Mouse (Mus musculus) common myeloid progenitor, adult 5-6 weeks (primary cell): ENCODE data around the gene Retnlg. TPM values are rescaled to one million over a fixed set of nuclear protein-coding genes. Genes with fewer than 3 reads are reported as not detected.

ENCODE experiments used
- ATAC-seq: replicated peaks from 2 replicates; pipeline ENCODE4 v1.8.0; 2016; ENCODE audit warnings: low read depth, mild to moderate bottlenecking, moderate TSS enrichment, inconsistent platforms; ENCODE audit not compliant: poor library complexity, severe bottlenecking
- total RNA-seq: library from RNA; stranded (forward); fragments of 200-1000, 187-1606 nt; gene quantifications from 2 replicates; pipeline ENCODE4 v1.2.3, GENCODE M21; 2017

Gene Retnlg
- total RNA-seq, result 5.0 and 8.2 TPM in 2 replicates

GRCm38 (mm10) chr16:48872321-48872720, at the start of gene Retnlg:
TSS of gene Retnlg (plus strand) at chr16:48872621.
- no peak for ATAC-seq

- no peak for ATAC-seq
Observed at GRCm38 (mm10) chr16:48826474-48826873, 45.9 kb upstream of the Retnlg start.

DNA sequence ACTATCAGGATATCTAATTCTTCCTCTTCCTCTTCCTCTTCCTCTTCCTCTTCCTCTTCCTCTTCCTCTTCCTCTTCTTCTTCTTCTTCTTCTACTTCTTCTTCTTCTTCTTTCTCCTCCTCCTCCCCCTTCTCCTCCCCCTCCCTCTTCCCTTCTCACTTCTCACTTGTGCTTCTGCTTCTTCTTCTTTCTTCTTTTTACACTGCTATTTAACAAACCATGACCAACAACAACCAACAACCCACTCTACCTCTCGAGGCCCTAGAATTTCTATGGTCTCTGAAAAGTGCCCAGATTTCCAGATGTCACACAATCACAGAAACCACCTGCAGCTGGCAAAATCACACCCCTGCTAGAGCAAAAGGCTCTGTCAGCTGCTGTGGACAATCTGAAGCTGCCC, 44.8 kb upstream of the Retnlg start:
- no peak for ATAC-seq

GRCm38 (mm10) chr16:48829060-48829459, 43.4 kb upstream of the Retnlg start:
- ATAC-seq, result peak; percentile 46; the same call in 1 of the 2 replicates

- no peak for ATAC-seq
Observed at GRCm38 (mm10) chr16:48832055-48832454, 40.4 kb upstream of the Retnlg start.

DNA sequence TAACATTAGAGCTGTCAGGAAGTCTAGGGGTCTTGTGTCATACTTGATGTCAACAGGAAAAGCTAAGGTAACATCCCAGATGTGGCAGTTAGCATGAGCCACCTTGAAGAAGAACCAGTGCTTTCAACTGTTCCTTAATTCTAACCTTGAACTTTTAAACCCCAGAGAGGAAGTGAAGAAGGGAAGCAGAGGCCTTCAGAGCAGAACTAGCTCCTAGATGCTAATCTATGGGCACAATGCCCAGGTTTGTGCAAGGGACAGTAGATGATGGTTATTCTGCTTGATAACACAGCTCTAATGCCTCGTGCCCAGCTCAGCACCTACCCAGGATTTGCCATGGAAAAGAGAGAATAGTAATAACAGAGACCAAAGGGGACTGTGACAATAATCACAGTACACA, 38.8 kb upstream of the Retnlg start:
- peak; percentile 97 for ATAC-seq

- ATAC-seq, result no peak
Observed at GRCm38 (mm10) chr16:48842266-48842665, 30.2 kb upstream of the Retnlg start, which contains the start of gene Retnla. TSS of gene Retnla (plus strand) at chr16:48842551.

DNA sequence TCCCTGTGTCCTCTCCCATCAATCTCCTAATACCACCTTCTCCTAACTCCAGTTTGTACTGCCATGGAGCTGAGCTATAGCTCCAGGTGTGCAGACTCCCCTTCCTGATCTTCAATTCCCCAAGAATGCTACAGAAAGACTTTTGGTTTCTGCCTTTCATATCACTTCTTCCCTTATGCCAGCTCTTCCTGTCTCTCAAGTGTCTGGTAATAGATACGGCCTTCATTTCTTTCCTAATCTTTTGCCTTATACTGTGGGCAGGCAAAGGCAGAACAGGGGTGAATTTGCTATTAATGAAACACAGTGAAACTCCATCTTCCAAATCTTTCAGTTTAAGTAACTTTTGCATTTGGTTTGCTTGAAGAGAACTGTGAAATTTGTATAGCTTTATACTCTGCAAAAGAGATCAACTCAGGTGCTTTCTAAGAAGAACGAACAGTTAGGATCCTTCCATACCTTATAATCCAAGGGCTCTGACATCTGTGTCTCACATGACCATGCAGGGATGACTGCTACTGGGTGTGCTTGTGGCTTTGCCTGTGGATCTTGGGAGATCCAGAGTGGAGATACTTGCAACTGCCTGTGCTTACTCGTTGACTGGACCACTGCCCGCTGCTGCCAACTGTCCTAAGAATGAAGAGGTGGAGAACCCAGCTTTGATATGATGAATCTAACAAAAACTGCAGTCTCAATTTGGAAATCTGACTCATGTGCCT, 28.6 kb upstream of the Retnlg start:
- ATAC-seq, result peak; percentile 92

DNA sequence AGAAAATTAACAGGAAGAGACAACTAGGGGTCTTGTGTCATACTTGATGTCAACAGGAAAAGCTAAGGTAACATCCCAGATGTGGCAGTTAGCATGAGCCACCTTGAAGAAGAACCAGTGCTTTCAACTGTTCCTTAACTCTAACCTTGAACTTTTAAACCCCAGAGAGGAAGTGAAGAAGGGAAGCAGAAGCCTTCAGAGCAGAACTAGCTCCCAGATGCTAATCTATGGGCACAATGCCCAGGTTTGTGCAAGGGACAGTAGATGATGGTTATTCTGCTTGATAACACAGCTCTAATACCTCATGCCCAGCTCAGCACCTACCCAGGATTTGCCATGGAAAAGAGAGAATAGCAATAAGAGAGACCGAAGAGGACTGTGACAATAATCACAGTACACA, 7.4 kb upstream of the Retnlg start:
- peak; percentile 82 for ATAC-seq

- no peak for ATAC-seq
Observed at GRCm38 (mm10) chr16:48867690-48868089, 4.7 kb upstream of the Retnlg start.

DNA sequence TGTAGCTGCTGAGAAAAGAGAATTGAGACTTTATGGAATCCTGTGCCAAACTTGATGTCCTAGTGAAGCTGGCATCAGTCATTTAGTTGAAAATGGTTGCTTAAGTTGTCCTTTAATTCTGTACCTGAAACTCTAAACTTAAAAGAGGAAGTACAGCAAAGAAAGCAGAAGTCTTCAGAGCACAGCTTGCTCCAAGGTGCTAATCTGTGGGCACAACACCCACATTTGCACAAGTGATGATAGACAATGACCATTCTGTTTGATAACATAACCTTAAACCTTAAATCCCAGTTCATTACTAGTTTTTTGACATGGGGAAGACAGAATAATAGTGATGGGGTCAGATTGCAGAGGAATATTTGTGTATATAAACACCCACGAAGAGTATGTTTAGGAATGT, 3.8 kb upstream of the Retnlg start:
- ATAC-seq, result peak; percentile 80

DNA sequence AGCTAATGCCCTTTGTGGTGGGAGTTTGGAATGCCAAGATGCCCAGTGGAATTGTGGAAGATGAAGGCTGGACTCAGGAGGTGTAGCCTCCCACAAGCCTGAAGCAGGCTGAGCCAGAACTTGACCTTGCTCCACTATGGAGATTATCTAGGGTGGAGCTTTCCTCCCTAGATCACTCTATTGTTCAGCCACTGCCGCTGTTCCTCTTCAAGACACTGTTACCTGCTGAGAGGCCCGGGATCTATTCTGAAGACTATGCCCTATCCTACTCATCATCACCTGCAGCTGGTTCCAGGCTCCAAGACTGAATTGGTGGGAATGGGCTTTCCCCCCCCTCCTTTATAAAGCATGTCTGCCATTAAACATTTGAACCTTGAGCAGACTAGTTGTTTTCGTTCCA, 2.8 kb upstream of the Retnlg start:
- no peak for ATAC-seq

GRCm38 (mm10) chr16:48871754-48872153, 667 bp upstream of the Retnlg start:
- no peak for ATAC-seq

- ATAC-seq, result no peak
Observed at GRCm38 (mm10) chr16:48890733-48891132, 18.3 kb downstream of the Retnlg start.

- ATAC-seq, result no peak
Observed at GRCm38 (mm10) chr16:48899868-48900267, 27.4 kb downstream of the Retnlg start.

DNA sequence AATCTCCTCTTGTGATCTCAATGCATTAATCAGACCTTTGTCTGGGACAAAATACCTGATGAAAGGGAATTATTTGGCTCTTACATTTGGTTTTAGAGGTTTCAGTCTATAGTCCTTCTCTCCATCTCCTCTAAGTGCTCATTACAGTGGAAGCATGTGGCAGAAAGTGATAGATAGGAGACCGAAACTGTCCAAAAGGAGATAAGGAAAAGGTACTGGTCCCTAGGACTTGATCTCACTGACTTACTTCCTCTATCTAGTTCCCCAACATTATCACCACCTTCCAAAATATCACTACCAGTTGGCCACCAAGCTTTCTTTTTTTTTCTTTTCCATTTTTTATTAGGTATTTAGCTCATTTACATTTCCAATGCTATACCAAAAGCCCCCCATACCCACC, 38.8 kb downstream of the Retnlg start:
- 0 out of 2 replicates have a peak, but pooled peaks have one; percentile 39 for ATAC-seq

GRCm38 (mm10) chr16:48913206-48913605, 40.8 kb downstream of the Retnlg start:
- ATAC-seq, result no peak

GRCm38 (mm10) chr16:48923724-48924123, 51.3 kb downstream of the Retnlg start:
- ATAC-seq, result no peak
